Mouse (Mus musculus) left cerebral cortex, postnatal 4 days (tissue): Measurements from ENCODE around the gene Tesk1. TPM values are rescaled to one million over a fixed set of nuclear protein-coding genes. Genes with fewer than 3 reads are reported as not detected.

Experiments
- DNase-seq: peaks from one replicate; pipeline ENCODE4 v3.0.0-alpha.2; 2022
- intact Hi-C: fragments of 180-260 bp; cut with DNase I; formaldehyde crosslinking; loops from one replicate; pipeline ENCODE4 v1.15.1; 2025
- total RNA-seq, 2 experiments: library from RNA; stranded (reverse); gene quantifications; 2 replicates each; pipeline ENCODE4 v1.2.3; 2021

The Tesk1 gene
- total RNA-seq, 2 experiments from 2014 or later, result 106 to 108 TPM

DNA sequence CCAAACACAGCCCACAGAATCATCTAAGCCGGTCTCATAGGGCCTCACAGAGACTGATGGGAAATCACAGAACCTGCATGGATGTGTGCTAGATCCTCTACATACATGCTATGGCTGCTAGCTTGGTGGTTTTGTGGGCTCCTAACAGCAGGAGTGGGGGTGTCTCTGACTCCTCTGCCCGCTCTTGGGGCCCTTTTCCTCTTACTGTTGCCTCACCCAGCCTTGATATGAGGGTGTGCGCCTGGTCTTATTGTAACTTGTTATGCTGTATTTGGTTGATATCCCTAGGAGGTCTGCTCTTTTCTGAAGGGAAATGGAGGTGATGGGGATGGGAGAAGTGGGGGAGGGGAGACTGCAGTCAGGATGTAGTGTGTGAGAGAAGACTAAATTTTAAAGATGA is 47.9 kb downstream of the Tesk1 start:
- intact Hi-C loops, result loop anchor here (5.0 kb wide), 1 partner anchor 47 kb away; the partner anchor contains the start of gene Tesk1

DNA sequence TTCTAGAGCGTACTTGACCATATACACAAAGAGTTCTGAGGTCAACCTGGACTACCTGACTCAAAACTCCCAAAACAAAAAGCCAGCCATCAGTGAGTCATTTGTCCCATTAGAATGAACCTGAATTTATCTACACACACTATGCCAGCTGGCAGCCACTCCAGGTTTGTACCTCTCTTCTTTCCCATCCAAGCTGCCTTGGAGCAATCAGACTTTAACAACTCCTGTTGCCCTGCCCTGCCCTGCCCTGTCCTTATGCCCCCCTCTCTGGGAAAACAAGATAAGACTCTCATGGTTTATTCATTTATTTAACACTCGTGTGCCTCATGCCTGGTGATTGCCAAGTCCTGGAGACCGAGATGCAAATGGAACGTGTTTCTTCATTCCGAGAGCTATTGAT is 49.1 kb downstream of the Tesk1 start:
- no peak for DNase-seq
- intact Hi-C loops, result loop anchor here (5.0 kb wide), 1 partner anchor 48 kb away; the partner anchor contains the start of gene Tesk1

More for the DNA sequence above, 47.9 kb downstream of the Tesk1 start:
- no peak for DNase-seq

DNA sequence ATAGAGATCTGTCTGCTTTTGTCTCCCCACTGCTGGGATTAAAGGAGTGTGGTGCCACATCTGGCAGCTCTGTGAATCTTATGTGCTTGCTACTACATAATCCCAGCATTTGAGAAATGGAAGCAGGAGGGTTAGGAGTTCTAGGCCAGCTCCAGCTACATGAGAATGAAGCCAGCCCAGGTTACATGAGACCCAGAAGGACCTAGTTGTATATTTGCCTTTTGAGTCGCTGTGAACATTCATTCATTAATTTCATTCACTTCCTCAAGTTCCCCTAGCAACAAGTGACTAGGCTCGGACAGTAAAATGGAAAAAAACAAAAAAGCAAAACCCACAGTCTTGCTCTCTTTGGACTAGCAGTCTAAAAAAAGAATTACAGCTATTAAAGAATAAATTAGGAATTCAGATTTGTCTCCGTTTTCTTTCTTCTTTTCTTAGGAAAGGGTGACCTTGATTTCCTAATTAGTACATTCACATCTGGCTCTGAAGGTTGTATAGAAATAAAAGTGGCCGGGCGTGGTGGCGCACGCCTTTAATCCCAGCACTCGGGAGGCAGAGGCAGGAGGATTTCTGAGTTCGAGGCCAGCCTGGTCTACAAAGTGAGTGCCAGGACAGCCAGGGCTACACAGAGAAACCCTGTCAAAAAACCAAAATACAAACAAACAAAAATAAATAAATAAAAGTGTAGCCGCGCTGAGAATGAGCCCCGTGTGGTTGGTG is 50.5 kb downstream of the Tesk1 start:
- no peak for DNase-seq
- intact Hi-C loops, result loop anchor here (5.0 kb wide), 1 partner anchor 50 kb away; the partner anchor contains the start of gene Tesk1

DNA sequence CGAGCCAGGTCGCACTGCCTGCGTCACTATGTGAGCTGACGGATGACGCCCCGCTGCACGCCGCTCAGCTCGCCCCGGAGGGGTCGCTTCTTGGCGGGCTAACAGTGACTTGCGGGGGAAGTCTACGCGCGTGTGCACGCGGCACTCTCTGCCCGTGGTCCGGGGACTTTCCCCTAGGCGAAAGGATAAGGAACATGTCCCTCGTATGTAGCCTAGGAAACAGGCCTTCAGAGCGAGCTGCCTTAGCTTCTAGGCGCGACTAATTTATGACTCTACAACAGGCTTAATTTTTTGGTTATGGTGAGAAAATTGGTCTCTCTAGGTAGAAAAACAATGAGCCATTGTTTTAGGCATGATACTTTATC is 51.1 kb downstream of the Tesk1 start, which contains the start of gene Ccdc107:
Gene Ccdc107 (plus strand): TSS at position 80 of the 365 bp plus-strand sequence.
- DNase-seq, result peak; percentile 95
- intact Hi-C loops, result loop anchor here (5.0 kb wide), 1 partner anchor 51 kb away; the partner anchor contains the start of gene Tesk1

DNA sequence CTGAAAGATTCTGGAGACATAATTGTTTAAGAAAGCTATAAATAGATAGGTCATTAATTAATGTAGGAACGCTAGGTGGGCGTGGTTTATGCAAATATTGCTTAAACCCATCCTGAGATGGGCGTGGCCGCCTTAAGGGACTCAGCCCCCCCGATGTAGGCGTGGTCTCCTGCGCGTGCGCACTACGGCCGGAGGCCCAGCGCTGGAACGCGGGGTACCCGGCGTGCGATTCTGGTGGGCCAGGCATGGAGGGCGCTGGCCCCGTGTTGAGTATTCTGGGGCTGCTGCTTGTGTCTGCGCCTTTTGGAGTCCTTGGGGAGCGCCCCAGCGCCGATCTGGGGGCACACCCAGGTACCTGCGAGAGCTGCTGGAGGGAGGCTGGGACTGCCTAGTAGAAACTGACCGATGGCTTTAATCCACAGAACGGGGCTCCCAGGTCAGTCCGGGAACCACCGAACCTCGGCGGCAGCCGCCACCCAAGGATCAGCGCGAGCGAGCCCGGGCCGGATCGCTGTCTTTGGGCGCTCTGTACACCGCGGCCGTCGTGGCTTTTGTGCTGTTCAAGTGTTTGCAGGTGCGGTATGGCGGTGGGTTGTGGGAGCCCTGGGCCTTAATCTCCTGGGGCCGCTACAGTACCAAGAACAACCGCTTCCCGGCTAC is 51.6 kb downstream of the Tesk1 start:
- intact Hi-C loops, result loop anchor here (5.0 kb wide), 1 partner anchor 51 kb away; the partner anchor contains the start of gene Tesk1

DNA sequence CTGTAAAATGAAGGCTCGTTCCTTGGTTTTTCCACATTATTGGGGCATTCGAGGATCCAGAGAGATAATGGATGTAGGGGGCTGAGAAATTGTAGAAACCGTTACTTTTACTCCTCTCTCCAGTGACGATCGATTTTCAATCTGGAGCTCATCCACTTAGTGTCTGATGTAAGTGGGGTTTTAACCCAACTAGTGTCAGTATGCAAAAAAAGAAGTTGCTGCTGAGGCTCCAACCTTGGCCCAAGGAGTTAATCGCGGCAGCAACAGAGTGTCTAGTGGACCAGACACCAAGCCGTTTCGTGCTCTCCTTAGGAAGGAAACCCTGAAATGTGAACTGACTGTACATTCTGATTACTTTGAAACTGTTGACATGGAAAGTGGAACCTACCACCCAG is 52.1 kb downstream of the Tesk1 start:
- DNase-seq, result no peak
- intact Hi-C loops, result loop anchor here (5.0 kb wide), 1 partner anchor 52 kb away; the partner anchor contains the start of gene Tesk1

More for the DNA sequence above, 51.6 kb downstream of the Tesk1 start:
- peak; percentile 98 for DNase-seq

DNA sequence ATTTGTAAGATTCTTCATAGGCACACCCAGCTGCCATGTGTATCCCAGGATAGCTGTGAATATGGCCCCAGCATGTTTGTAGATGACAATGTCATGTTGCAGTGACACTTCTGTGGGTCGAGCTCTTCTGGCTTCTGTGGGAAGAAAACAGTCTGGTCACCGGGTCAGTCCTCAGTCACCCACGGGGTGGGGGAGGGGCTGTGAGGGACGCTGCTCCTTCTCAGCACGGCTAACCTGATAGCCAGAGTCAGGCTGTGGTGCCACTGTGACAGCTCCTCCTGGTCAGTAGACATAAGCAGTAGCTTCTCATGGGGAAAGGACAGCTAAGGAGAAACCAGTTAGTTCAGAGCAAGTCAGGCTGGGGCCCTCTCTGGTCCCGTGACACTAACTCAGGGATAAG is 54.8 kb downstream of the Tesk1 start:
- intact Hi-C loops, result no loop called here
- no peak for DNase-seq

DNA sequence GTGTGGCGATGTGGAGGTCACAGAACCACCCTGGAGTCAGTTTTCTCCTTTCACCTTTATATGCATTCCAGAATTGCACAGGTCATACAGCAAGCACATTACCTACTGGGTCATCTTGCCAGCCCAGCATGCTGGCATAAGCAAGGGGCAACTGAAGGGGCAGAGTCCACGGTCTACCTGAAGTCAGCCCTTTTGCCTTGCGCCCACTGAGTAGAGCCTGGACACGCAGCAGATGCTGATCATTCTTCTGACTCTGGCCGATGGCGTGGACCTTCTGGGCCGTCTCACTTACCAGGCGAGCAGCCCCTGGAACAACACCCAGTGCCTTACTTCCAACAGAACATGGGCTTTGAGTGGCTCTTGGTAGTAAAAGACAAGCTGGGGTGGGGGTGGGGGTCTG is 55.7 kb downstream of the Tesk1 start:
- intact Hi-C loops, result no loop called here
- no peak for DNase-seq

Other genes with a start within 250 kb of the Tesk1 start
- under 1 TPM; 0.26 to 0.34 TPM for gene Atp8b5, start 174.8 kb upstream of the Tesk1 start, total RNA-seq
- 100 to 1,000 TPM; 185 to 188 TPM for gene Rusc2, start 60.0 kb upstream of the Tesk1 start, total RNA-seq
- 1 to 10 TPM; 1.0 to 1.3 TPM for gene Fam166b, start 12.8 kb upstream of the Tesk1 start, total RNA-seq
- gene Cd72, start 12.7 kb downstream of the Tesk1 start, total RNA-seq, result not detected
- gene Sit1, start 41.8 kb downstream of the Tesk1 start, total RNA-seq, result not detected
- gene Ccdc107, start 51.0 kb downstream of the Tesk1 start, total RNA-seq, result 10 to 100 TPM; 29.9 to 34.3 TPM
- 1 to 10 TPM; 3.6 to 3.8 TPM for gene Arhgef39, start 57.8 kb downstream of the Tesk1 start, total RNA-seq
- under 1 TPM; 0.83 to 0.84 TPM for gene Car9, start 65.0 kb downstream of the Tesk1 start, total RNA-seq
- gene Tpm2, start 81.8 kb downstream of the Tesk1 start, total RNA-seq, result 1 to 10 TPM; 4.7 to 5.2 TPM
- 10 to 100 TPM; 63.2 to 67.5 TPM for gene Creb3, start 120.4 kb downstream of the Tesk1 start, total RNA-seq
- gene Tln1, start 120.8 kb downstream of the Tesk1 start, total RNA-seq, result 10 to 100 TPM; 49.1 to 59.1 TPM
- gene Rgp1, start 136.8 kb downstream of the Tesk1 start, total RNA-seq, result 10 to 100 TPM; 47.1 to 54.1 TPM
- 10 to 100 TPM; 63.9 to 71.7 TPM for gene Gba2, start 136.9 kb downstream of the Tesk1 start, total RNA-seq
- gene Msmp, start 142.6 kb downstream of the Tesk1 start, total RNA-seq, result not detected
- gene Npr2, start 190.0 kb downstream of the Tesk1 start, total RNA-seq, result 10 to 100 TPM; 56.5 to 65.2 TPM
- gene Spag8, start 211.7 kb downstream of the Tesk1 start, total RNA-seq, result 1 to 10 TPM; 2.0 to 2.4 TPM
- gene Hint2, start 214.5 kb downstream of the Tesk1 start, total RNA-seq, result 10 to 100 TPM; 21.1 to 23.9 TPM
- 10 to 100 TPM; 50.1 to 52.5 TPM for gene Tmem8b, start 227.0 kb downstream of the Tesk1 start, total RNA-seq
- under 1 TPM; 0.88 to 0.93 TPM for gene Fam221b, start 227.2 kb downstream of the Tesk1 start, total RNA-seq